Mouse (Mus musculus) heart, postnatal 0 days (tissue): ENCODE data around the gene Epha6.

Experiments used
- CTCF ChIP-seq: IDR thresholded peaks from 2 replicates; pipeline ENCODE4 v1.5.1; 2016; ENCODE audit warnings: antibody characterized with exemption, control low read depth, low read depth
- EP300 ChIP-seq: IDR thresholded peaks from 2 replicates; pipeline ENCODE4 v1.6.1; 2016; ENCODE audit warnings: antibody characterized with exemption, low read depth

DNA sequence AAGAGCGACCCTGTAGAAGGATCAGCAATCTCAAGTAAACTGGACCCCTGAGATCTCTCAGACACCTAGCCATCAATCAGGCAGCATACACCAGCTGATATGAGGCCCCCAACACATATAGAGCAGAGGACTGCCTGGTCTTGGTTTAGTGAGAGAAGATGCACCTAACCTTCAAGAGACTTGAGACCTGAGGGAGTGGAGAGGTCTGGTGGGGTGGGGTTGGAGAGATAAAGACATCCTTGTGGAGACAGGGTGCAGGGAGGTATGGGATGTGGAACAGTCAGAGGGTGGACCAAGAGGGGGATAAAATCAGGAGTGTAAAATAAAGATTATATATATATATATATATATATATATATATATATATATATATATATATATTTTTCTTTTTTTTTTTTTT lies 105.8 kb downstream of the Epha6 start:
- no peak for TF ChIP-seq EP300
- no peak for TF ChIP-seq CTCF
